Mouse (Mus musculus): ENCODE results near the gene Gm21739. TPM values are rescaled to one million over a fixed set of nuclear protein-coding genes. Genes with fewer than 3 reads are reported as not detected.
"Not testable (repeated sequence)": the region's sequence is repeated elsewhere in the genome, so short reads cannot be mapped to it uniquely, and the experiment has no call there.

Gm21739 gene
- total RNA-seq (2021), result not detected
- not detected in 2 replicates for polyA plus RNA-seq (2012; rRNA removed)
- long read RNA-seq, result 0 reads

DNA sequence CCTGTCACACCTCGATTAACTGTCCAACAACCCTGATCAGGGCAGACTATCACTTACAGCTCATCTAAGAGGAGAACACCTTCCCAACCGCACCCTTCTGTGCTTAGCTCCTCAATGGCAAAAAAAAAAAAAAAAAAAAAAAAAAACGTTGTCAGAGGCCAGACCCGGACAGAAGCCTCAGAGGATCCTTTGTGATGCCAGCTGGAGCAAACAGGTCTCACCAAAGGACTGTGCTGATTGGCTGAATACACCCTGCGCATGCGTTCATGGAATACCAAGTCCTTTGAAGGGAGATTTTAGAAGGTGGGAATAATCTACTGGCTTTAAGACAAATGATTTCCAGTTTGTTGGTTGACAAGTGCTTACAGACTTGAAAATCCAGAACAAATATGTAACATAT lies at the start of gene Gm21739:
Gene Gm21739, minus strand, starts transcription at position 101 of the 400 bp plus-strand sequence.
- not testable (repeated sequence) for DNase-seq
